Mouse (Mus musculus): ENCODE data around the gene Adgrg4. TPM values are rescaled to one million over a fixed set of nuclear protein-coding genes. Genes with fewer than 3 reads are reported as not detected.

The Adgrg4 gene
- not detected in 2 replicates for polyA plus RNA-seq (2012; rRNA removed)

GRCm38 (mm10) chrX:56869863-56870262 lies at the start of gene Adgrg4:
TSS of gene Adgrg4 (plus strand) at chrX:56870163.

GRCm38 (mm10) chrX:56821765-56822603 lies 48.0 kb upstream of the Adgrg4 start, which contains the start of gene Map7d3:
TSS of gene Map7d3 (minus strand) at chrX:56822326.

GRCm38 (mm10) chrX:57042774-57043173 lies 172.8 kb downstream of the Adgrg4 start, which contains the start of gene Brs3:
TSS of gene Brs3 (plus strand) at chrX:57043074.

Other genes starting within 250 kb of the Adgrg4 start
- 179 and 224 TPM in 2 replicates for gene Fhl1, start 138.4 kb upstream of the Adgrg4 start, polyA plus RNA-seq (2012; rRNA removed)
- gene Map7d3, start 47.8 kb upstream of the Adgrg4 start, polyA plus RNA-seq (2012; rRNA removed), result not detected in 2 replicates
- gene Brs3, start 172.9 kb downstream of the Adgrg4 start, polyA plus RNA-seq (2012; rRNA removed), result not detected in 2 replicates
- gene Htatsf1, start 183.4 kb downstream of the Adgrg4 start, polyA plus RNA-seq (2012; rRNA removed), result 8.5 and 12.8 TPM in 2 replicates
- gene Vgll1, start 217.9 kb downstream of the Adgrg4 start, polyA plus RNA-seq (2012; rRNA removed), result not detected in 2 replicates